Mouse (Mus musculus) CH12.LX (cell line): ENCODE results near the gene Ltb.

Source experiments
- CTCF ChIP-seq, 2 experiments: IDR thresholded peaks in 1 of 2; conservative IDR thresholded peaks in 1 of 2; 2 replicates each; pipeline ENCODE4 v1.5.1; 2011 to 2012; ENCODE audit warnings: low read depth in 2 of 2, low read length in 2 of 2, improper control_type of control experiment in 1 of 2, inconsistent platforms in 1 of 2, mild to moderate bottlenecking in 1 of 2, moderate library complexity in 1 of 2
- EP300 ChIP-seq: IDR thresholded peaks from 2 replicates; pipeline ENCODE4 v1.6.1; 2011; ENCODE audit warnings: low read length, improper control_type of control experiment
- MAX ChIP-seq: IDR thresholded peaks from 2 replicates; pipeline ENCODE4 v1.6.1; 2011; ENCODE audit warnings: low read length, improper control_type of control experiment
- POLR2AphosphoS2 ChIP-seq: IDR thresholded peaks from 2 replicates; pipeline ENCODE4 v1.6.1; 2011; ENCODE audit warnings: low read depth, low read length, improper control_type of control experiment
- RAD21 ChIP-seq: IDR thresholded peaks from 2 replicates; pipeline ENCODE4 v1.6.1; 2011; ENCODE audit warnings: low read depth, mild to moderate bottlenecking, low read length, improper control_type of control experiment, moderate library complexity
- TCF12 ChIP-seq: IDR thresholded peaks from 2 replicates; pipeline ENCODE4 v1.6.1; 2014; ENCODE audit warnings: low read depth, mild to moderate bottlenecking, inconsistent platforms, low read length, improper control_type of control experiment
- USF2 ChIP-seq: conservative IDR thresholded peaks from 2 replicates; pipeline ENCODE4 v1.6.1; 2011; ENCODE audit warnings: low read depth, low read length, improper control_type of control experiment

- TF ChIP-seq CTCF (conservative IDR thresholded peaks at IDR 0.05 in 1 of 2, IDR thresholded peaks at IDR 0.05 in 1 of 2; ENCODE audit: low read depth in 2 of 2, low read length in 2 of 2) = no peak
- no peak for TF ChIP-seq RAD21
- no peak for TF ChIP-seq TCF12
- no peak for TF ChIP-seq POLR2AphosphoS2
- no peak for TF ChIP-seq MAX
- no peak for TF ChIP-seq USF2
- TF ChIP-seq EP300 = no peak
Observed at GRCm38 (mm10) chr17:35244999-35245398, 50.8 kb downstream of the Ltb start.
